Mouse (Mus musculus) forebrain, embryonic 15.5 days (tissue): ENCODE data around the gene Ing2. TPM values are rescaled to one million over a fixed set of nuclear protein-coding genes. Genes with fewer than 3 reads are reported as not detected.

ENCODE experiments used
- ATAC-seq: fragments of 200-750 bp; cut with Nextera tagmentation; replicated peaks from 2 replicates; pipeline ENCODE4 v1.8.0; 2017; ENCODE audit warnings: mild to moderate bottlenecking, moderate TSS enrichment, moderate library complexity
- H3K27ac ChIP-seq: fragments of 300-500 bp; sonication (generic); replicated peaks from 2 replicates; pipeline ENCODE4 v1.5.1; 2015; ENCODE audit warnings: mild to moderate bottlenecking, inconsistent platforms
- H3K27me3 ChIP-seq: fragments of 300-500 bp; sonication (generic); 2 replicates; pipeline ENCODE4 v1.6.1; 2015; ENCODE audit warnings: inconsistent platforms
- H3K36me3 ChIP-seq: fragments of 300-500 bp; sonication (generic); 2 replicates; pipeline ENCODE4 v1.6.1; 2015; ENCODE audit warnings: mild to moderate bottlenecking, inconsistent platforms
- H3K4me1 ChIP-seq: fragments of 300-500 bp; sonication (generic); 2 replicates; pipeline ENCODE4 v1.6.1; 2015; ENCODE audit warnings: inconsistent platforms
- H3K4me2 ChIP-seq: fragments of 300-500 bp; sonication (generic); replicated peaks from 2 replicates; pipeline ENCODE4 v1.6.1; 2015; ENCODE audit warnings: mild to moderate bottlenecking, inconsistent platforms
- H3K4me3 ChIP-seq: fragments of 300-500 bp; sonication (generic); 2 replicates; pipeline ENCODE4 v1.5.1; 2015; ENCODE audit warnings: mild to moderate bottlenecking, inconsistent platforms
- H3K9ac ChIP-seq: fragments of 300-500 bp; sonication (generic); replicated peaks from 2 replicates; pipeline ENCODE4 v1.6.1; 2015; ENCODE audit warnings: mild to moderate bottlenecking, inconsistent platforms
- H3K9me3 ChIP-seq: fragments of 300-500 bp; sonication (generic); 2 replicates; pipeline ENCODE4 v1.6.1; 2016; ENCODE audit warnings: inconsistent platforms
- WGBS: fragments of 180-500 bp; shearing (Covaris S2); methylation state at CpG from one replicate; pipeline ENCODE4 v1.1.7; 2015; ENCODE audit warnings: mixed read lengths; 5-methylcytosine and 5-hydroxymethylcytosine counted together
- polyA plus RNA-seq: library from polyadenylated mRNA; unstranded; fragments of >200 nt; fragmentation: Nextera tagmentation; extraction: Ambion mirVana; gene quantifications from 2 replicates; pipeline ENCODE4 v1.2.1, GENCODE M21; 2015

The Ing2 gene
- polyA plus RNA-seq, 1 experiment from 2014 or later = 8.3 TPM

- H3K4me1 ChIP-seq = peaks cover 6% of the 10 kb centered on the region
- H3K36me3 ChIP-seq = no peaks in the 10 kb centered on the region
- H3K4me2 ChIP-seq = no peak overlapping the region
- WGBS = 70% methylated on average over 9 of the region's 10 CpGs
- no peak overlapping the region for H3K4me3 ChIP-seq
- H3K9me3 ChIP-seq = no peaks in the 10 kb centered on the region
- ATAC-seq = 0 out of 2 replicates have a peak, but pooled peaks have one; percentile 38
- no peak overlapping the region for H3K9ac ChIP-seq
- H3K27me3 ChIP-seq = no peaks in the 10 kb centered on the region
- no peak overlapping the region for H3K27ac ChIP-seq
These were observed 16.5 kb upstream of the Ing2 start for GRCm38 (mm10) chr8:47691831-47692230.

GRCm38 (mm10) chr8:47691303-47691702 lies 15.9 kb upstream of the Ing2 start:
- no peak for ATAC-seq
- no peak overlapping the region for H3K4me2 ChIP-seq

GRCm38 (mm10) chr8:47690674-47691078 lies 15.3 kb upstream of the Ing2 start:
- H3K4me2 ChIP-seq = peak overlapping the region; percentile 43
- no peaks in the 10 kb centered on the region for H3K27me3 ChIP-seq
- H3K4me1 ChIP-seq = peaks cover 6% of the 10 kb centered on the region
- no peak overlapping the region for H3K27ac ChIP-seq
- no peaks in the 10 kb centered on the region for H3K36me3 ChIP-seq
- H3K4me3 ChIP-seq = peak overlapping the region; percentile 22
- no peaks in the 10 kb centered on the region for H3K9me3 ChIP-seq
- peak overlapping the region; percentile 36; the same call in 1 of the 2 replicates for H3K9ac ChIP-seq
- under 1% methylated on average over 16 of the region's 16 CpGs for WGBS
- ATAC-seq = no peak

More at GRCm38 (mm10) chr8:47691303-47691702, 15.9 kb upstream of the Ing2 start:
- Histone ChIP-seq H3K9me3 (no peaks in the 10 kb centered on the region), H3K4me1 (peaks cover 6% of the 10 kb centered on the region), H3K36me3 (no peaks in the 10 kb centered on the region), H3K4me3 (no peak overlapping the region), H3K27me3 (no peaks in the 10 kb centered on the region), H3K27ac (no peak overlapping the region), H3K9ac (no peak overlapping the region)
- WGBS = 32% methylated on average over 7 of the region's 7 CpGs

- Histone ChIP-seq H3K9me3 (no peaks in the 10 kb centered on the region), H3K4me2 (no peak overlapping the region), H3K9ac (no peak overlapping the region), H3K27ac (no peak overlapping the region), H3K4me1 (peaks cover 6% of the 10 kb centered on the region), H3K36me3 (no peaks in the 10 kb centered on the region), H3K4me3 (no peak overlapping the region), H3K27me3 (no peaks in the 10 kb centered on the region)
- WGBS = 58% methylated on average over 12 of the region's 12 CpGs
- no peak for ATAC-seq
These were observed 14.5 kb upstream of the Ing2 start for GRCm38 (mm10) chr8:47689704-47690326.

- Histone ChIP-seq H3K9me3 (no peaks in the 10 kb centered on the region), H3K9ac (no peak overlapping the region), H3K27me3 (no peaks in the 10 kb centered on the region), H3K36me3 (no peaks in the 10 kb centered on the region), H3K4me1 (no peaks in the 10 kb centered on the region), H3K4me3 (no peak overlapping the region), H3K27ac (no peak overlapping the region), H3K4me2 (no peak overlapping the region)
- no peak for ATAC-seq
- WGBS = 88% methylated on average over 5 of the region's 5 CpGs
These were observed 9.1 kb upstream of the Ing2 start for GRCm38 (mm10) chr8:47684441-47684840.

- Histone ChIP-seq H3K27me3 (no peaks in the 10 kb centered on the region), H3K9ac (no peak overlapping the region), H3K9me3 (no peaks in the 10 kb centered on the region), H3K4me3 (no peak overlapping the region), H3K36me3 (no peaks in the 10 kb centered on the region), H3K4me1 (no peaks in the 10 kb centered on the region), H3K4me2 (no peak overlapping the region), H3K27ac (no peak overlapping the region)
- ATAC-seq = no peak
- 85% methylated on average over 9 of the region's 9 CpGs for WGBS
These were observed 8.6 kb upstream of the Ing2 start for GRCm38 (mm10) chr8:47683994-47684393.

- 73% methylated on average over 4 of the region's 4 CpGs for WGBS
- Histone ChIP-seq H3K27me3 (no peaks in the 10 kb centered on the region), H3K4me3 (no peak overlapping the region), H3K4me2 (no peak overlapping the region), H3K27ac (no peak overlapping the region), H3K36me3 (no peaks in the 10 kb centered on the region), H3K9ac (no peak overlapping the region), H3K4me1 (peaks cover 3% of the 10 kb centered on the region; the same call in 1 of the 2 replicates), H3K9me3 (no peaks in the 10 kb centered on the region)
- ATAC-seq = no peak
These were observed 5.0 kb upstream of the Ing2 start for GRCm38 (mm10) chr8:47680306-47680705.

GRCm38 (mm10) chr8:47679603-47680002 lies 4.2 kb upstream of the Ing2 start:
- H3K9ac ChIP-seq = no peak overlapping the region
- no peak for ATAC-seq
- no peak overlapping the region for H3K27ac ChIP-seq
- no peaks in the 10 kb centered on the region for H3K36me3 ChIP-seq
- peaks cover 3% of the 10 kb centered on the region; the same call in 1 of the 2 replicates for H3K4me1 ChIP-seq
- no peaks in the 10 kb centered on the region for H3K27me3 ChIP-seq
- no peak overlapping the region for H3K4me2 ChIP-seq
- no peaks in the 10 kb centered on the region for H3K9me3 ChIP-seq
- WGBS = 88% methylated on average over 1 of the region's 1 CpGs
- no peak overlapping the region for H3K4me3 ChIP-seq

GRCm38 (mm10) chr8:47676631-47677030 lies 1.3 kb upstream of the Ing2 start:
- Histone ChIP-seq H3K9me3 (no peaks in the 10 kb centered on the region), H3K4me3 (peak overlapping the region; percentile 70), H3K36me3 (no peaks in the 10 kb centered on the region), H3K4me2 (peak overlapping the region; percentile 65), H3K4me1 (peaks cover 6% of the 10 kb centered on the region; the same call in 1 of the 2 replicates), H3K27ac (no peak overlapping the region), H3K9ac (no peak overlapping the region), H3K27me3 (no peaks in the 10 kb centered on the region)
- WGBS = 46% methylated on average over 2 of the region's 2 CpGs
- ATAC-seq = no peak

- H3K4me1 ChIP-seq = peaks cover 6% of the 10 kb centered on the region; the same call in 1 of the 2 replicates
- 1% methylated on average over 15 of the region's 15 CpGs for WGBS
- peak overlapping the region; percentile 66 for H3K9ac ChIP-seq
- 0 out of 2 replicates have a peak overlapping the region, but pooled peaks have one; percentile 96 for H3K27ac ChIP-seq
- H3K27me3 ChIP-seq = no peaks in the 10 kb centered on the region
- peak overlapping the region; percentile 65 for H3K4me2 ChIP-seq
- H3K9me3 ChIP-seq = no peaks in the 10 kb centered on the region
- ATAC-seq = no peak
- no peaks in the 10 kb centered on the region for H3K36me3 ChIP-seq
- peak overlapping the region; percentile 70 for H3K4me3 ChIP-seq
These were observed 868 bp upstream of the Ing2 start for GRCm38 (mm10) chr8:47676224-47676623.

GRCm38 (mm10) chr8:47675786-47676185 lies 430 bp upstream of the Ing2 start:
- Histone ChIP-seq H3K27ac (peak overlapping the region; percentile 96), H3K4me2 (peak overlapping the region; percentile 65), H3K9me3 (no peaks in the 10 kb centered on the region), H3K4me3 (peak overlapping the region; percentile 70), H3K27me3 (no peaks in the 10 kb centered on the region), H3K36me3 (no peaks in the 10 kb centered on the region), H3K4me1 (peaks cover 6% of the 10 kb centered on the region; the same call in 1 of the 2 replicates), H3K9ac (peak overlapping the region; percentile 66)
- WGBS = under 1% methylated on average over 20 of the region's 20 CpGs
- 0 out of 2 replicates have a peak, but pooled peaks have one; percentile 2 for ATAC-seq

- Histone ChIP-seq H3K27me3 (no peaks in the 10 kb centered on the region), H3K36me3 (no peaks in the 10 kb centered on the region), H3K4me2 (peak overlapping the region; percentile 71), H3K4me3 (peak overlapping the region; percentile 70), H3K4me1 (peaks cover 6% of the 10 kb centered on the region; the same call in 1 of the 2 replicates), H3K9ac (peak overlapping the region; percentile 88), H3K9me3 (no peaks in the 10 kb centered on the region), H3K27ac (peak overlapping the region; percentile 96)
- peak; percentile 42 for ATAC-seq
- under 1% methylated on average over 44 of the region's 59 CpGs for WGBS
These were observed 1.1 kb downstream of the Ing2 start for GRCm38 (mm10) chr8:47674140-47674776.
